Mouse (Mus musculus): ENCODE data around the gene Ccdc42.

The Ccdc42 gene

GRCm38 (mm10) chr11:68585890-68586289, 931 bp upstream of the Ccdc42 start:
- DNase-seq (ENCODE audit: low read depth, low spot score), result no peak

GRCm38 (mm10) chr11:68589055-68589809, 2.4 kb downstream of the Ccdc42 start:
- peak; percentile 54 for DNase-seq (ENCODE audit: low read depth, low spot score)

GRCm38 (mm10) chr11:68591708-68592107, 4.9 kb downstream of the Ccdc42 start:
- no peak for DNase-seq (ENCODE audit: low read depth, low spot score)

- DNase-seq (ENCODE audit: low read depth, low spot score), result no peak
Observed at GRCm38 (mm10) chr11:68593247-68593646, 6.4 kb downstream of the Ccdc42 start.

GRCm38 (mm10) chr11:68597912-68598311, 11.1 kb downstream of the Ccdc42 start:
- DNase-seq (ENCODE audit: low read depth, low spot score), result no peak

- DNase-seq (ENCODE audit: low read depth, low spot score), result no peak
Observed at GRCm38 (mm10) chr11:68600551-68601021, 13.8 kb downstream of the Ccdc42 start.

- DNase-seq (ENCODE audit: low read depth, low spot score), result no peak
Observed at GRCm38 (mm10) chr11:68601486-68601991, 14.7 kb downstream of the Ccdc42 start.

- DNase-seq (ENCODE audit: low read depth, low spot score), result no peak
Observed at GRCm38 (mm10) chr11:68602200-68602931, 15.5 kb downstream of the Ccdc42 start.

- no peak for DNase-seq (ENCODE audit: low read depth, low spot score)
Observed at GRCm38 (mm10) chr11:68607046-68607445, 20.2 kb downstream of the Ccdc42 start.

- DNase-seq (ENCODE audit: low read depth, low spot score), result no peak
Observed at GRCm38 (mm10) chr11:68609910-68610566, 23.2 kb downstream of the Ccdc42 start.

GRCm38 (mm10) chr11:68610567-68610947, 23.7 kb downstream of the Ccdc42 start:
- DNase-seq (ENCODE audit: low read depth, low spot score), result no peak

- no peak for DNase-seq (ENCODE audit: low read depth, low spot score)
Observed at GRCm38 (mm10) chr11:68613071-68613711, 26.4 kb downstream of the Ccdc42 start.

GRCm38 (mm10) chr11:68622751-68623150, 35.9 kb downstream of the Ccdc42 start:
- no peak for DNase-seq (ENCODE audit: low read depth, low spot score)

- DNase-seq (ENCODE audit: low read depth, low spot score), result peak; percentile 17
Observed at GRCm38 (mm10) chr11:68623225-68623870, 36.5 kb downstream of the Ccdc42 start.

- no peak for DNase-seq (ENCODE audit: low read depth, low spot score)
Observed at GRCm38 (mm10) chr11:68623871-68624258, 37.0 kb downstream of the Ccdc42 start.

GRCm38 (mm10) chr11:68631611-68632316, 44.9 kb downstream of the Ccdc42 start:
- no peak for DNase-seq (ENCODE audit: low read depth, low spot score)

GRCm38 (mm10) chr11:68637861-68638615, 51.2 kb downstream of the Ccdc42 start:
- no peak for DNase-seq (ENCODE audit: low read depth, low spot score)

GRCm38 (mm10) chr11:68641361-68641760, 54.5 kb downstream of the Ccdc42 start:
- DNase-seq (ENCODE audit: low read depth, low spot score), result no peak

GRCm38 (mm10) chr11:68644781-68645180, 58.0 kb downstream of the Ccdc42 start:
- DNase-seq (ENCODE audit: low read depth, low spot score), result no peak

All from CD4-positive helper T cell, adult 2 months (primary cell).